Mouse (Mus musculus): ENCODE data around the gene Mib2. TPM values are rescaled to one million over a fixed set of nuclear protein-coding genes. Genes with fewer than 3 reads are reported as not detected.

The Mib2 gene
- polyA plus RNA-seq (2015; fragmentation: Illumina TruSeq; extraction: RNeasy Lipid Tissue Mini Kit (QIAGEN cat#74804); ENCODE audit: insufficient read depth, low replicate concordance) = 9.6 TPM

DNA sequence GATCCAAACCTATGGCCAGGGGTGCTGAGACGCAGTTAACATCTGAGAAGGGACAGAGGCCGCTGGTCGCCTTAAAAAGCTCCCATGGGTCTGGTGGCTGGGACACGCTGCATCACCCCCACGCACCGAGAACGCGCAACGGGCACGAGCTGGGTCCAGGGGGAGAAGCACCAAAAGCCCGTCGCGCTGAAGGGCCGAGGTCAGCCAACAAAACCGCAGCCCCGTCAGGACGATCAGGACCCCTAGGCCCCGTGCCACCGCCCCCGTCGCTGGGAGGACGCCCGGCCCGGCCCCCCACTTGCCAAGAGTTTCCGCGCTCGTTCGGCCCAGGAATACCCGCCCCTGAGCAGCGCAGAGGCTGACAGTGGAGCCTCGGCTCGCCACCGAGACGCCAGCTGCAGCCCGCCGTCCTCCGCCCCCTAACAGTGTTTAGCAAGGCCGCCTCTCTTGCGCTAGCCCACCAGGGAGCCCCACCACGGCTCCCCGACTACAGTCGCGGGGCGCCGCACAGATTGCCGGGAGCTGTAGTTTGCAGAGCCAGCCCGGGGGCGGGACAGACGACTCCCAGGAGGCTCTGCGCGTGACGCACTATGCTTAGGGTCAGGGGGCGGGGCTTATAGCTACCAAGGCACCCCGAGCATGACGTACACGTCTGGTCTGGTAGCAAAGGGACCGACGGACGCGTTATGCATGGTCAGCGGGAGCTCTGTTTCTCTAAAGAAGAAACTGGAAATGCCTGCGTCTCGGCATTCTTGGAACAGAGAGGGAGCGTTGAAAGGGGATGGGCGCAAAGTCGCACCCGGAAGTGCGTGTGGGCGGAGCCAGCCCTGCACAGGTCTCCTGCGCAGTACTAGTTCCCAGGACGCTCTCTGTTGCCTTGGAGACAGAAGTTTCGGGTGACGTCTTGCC, at the start of gene Mib2:
Mib2 (minus strand) TSS at position 510 of the 909 bp plus-strand sequence.

DNA sequence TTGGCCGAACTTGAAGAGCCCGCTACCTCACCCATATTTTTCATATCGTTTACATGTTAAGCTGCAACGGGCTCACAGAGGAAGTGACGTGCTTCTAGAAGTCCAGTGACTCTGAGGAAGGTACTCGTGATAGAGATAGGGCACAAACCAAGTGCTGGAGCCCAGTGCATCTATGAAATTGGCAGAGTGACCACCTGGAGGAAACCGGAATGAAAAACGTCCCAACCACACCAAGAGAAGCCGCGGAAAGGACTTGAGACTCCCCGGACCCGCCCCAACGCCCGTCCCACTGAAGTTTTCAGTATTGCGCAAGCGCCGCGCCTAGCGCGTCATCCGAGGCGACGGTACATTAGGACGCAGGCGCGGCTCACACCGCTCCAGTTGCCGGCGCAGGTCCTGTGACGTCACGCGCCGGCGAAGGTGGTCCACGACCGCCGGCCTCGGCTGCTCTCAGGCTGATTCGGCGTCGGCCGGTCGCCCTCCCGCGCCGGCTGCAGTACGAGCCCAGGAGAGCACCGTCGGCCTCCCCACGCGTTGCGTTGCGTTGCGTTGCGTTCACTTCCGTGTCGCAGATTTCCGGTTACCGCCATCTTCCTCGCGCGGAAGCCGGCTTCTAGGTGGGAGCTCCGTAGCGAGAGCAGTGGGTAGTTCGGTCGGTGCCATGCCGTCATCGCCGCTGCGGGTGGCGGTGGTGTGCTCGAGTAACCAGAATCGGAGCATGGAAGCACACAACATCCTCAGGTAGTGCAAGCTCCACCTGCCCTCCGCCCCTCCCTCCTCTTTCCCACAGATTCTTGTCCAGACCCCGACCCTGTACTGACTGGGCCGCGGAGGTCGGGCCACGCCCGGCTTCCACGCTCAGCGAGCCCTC, 36.0 kb upstream of the Mib2 start, which contains the start of gene Ssu72:
Ssu72 (plus strand) TSS at position 80 of the 871 bp plus-strand sequence.

DNA sequence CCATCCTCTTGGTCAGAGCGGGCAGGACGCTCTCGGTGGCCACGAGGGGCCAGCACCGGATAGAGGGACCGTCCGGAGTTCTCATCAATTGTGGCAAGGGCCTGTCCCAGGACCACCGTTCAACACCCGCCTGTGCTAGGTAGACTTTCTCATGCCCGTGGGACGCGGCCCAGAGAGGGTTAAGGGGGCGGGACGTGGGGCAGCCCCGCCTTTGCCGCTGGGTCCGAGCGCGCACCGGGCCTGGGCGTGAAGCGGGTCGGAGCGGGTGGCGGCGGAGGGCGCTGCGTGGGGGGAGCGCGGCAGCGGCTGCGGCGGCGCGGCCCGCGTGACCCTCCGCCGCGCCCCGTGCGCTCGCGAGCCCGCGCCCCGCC, 25.1 kb upstream of the Mib2 start, which contains the start of gene Fndc10:
Fndc10 (plus strand) TSS at position 232 of the 371 bp plus-strand sequence.

DNA sequence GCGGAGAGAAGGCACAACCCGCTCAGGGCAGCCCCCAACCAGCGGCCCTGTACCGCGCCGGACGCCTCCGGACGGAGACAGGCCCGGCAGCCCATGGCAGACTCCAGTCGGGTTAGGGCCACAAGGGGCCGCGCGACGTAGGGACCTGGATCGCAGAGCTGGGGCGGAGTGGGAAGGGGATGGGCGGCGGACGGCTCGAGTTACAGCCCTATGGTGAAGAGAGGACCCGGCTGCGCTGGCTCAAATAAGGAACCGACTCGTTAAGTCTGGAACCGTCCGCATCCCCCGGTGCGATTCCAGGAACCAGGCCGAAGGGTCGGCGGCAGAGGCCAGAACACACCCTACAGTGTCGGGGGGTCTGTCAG, 15.9 kb downstream of the Mib2 start, which contains the start of gene Mmp23:
Mmp23 (minus strand) TSS at position 299 of the 365 bp plus-strand sequence.

DNA sequence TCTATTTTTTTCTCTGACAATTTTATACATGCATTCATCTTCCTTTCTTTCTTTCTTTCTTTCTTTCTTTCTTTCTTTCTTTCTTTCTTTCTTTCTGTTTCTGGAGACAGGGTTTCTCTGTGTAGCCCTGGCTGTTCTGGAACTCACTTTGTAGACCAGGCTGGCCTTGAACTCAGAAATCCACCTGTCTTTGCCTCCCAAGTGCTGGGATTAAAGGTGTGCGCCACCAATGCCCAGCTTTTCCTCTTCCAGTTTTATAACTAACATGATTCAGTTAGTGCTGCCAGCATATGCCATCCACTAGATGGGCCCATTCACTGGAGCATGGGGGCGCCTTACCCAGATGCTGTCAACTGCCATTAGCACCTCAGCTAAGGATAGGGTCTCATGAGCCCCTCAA, 23.7 kb downstream of the Mib2 start, which contains the start of gene Gm10563:
Gm10563 (minus strand) TSS at position 101 of the 400 bp plus-strand sequence.

DNA sequence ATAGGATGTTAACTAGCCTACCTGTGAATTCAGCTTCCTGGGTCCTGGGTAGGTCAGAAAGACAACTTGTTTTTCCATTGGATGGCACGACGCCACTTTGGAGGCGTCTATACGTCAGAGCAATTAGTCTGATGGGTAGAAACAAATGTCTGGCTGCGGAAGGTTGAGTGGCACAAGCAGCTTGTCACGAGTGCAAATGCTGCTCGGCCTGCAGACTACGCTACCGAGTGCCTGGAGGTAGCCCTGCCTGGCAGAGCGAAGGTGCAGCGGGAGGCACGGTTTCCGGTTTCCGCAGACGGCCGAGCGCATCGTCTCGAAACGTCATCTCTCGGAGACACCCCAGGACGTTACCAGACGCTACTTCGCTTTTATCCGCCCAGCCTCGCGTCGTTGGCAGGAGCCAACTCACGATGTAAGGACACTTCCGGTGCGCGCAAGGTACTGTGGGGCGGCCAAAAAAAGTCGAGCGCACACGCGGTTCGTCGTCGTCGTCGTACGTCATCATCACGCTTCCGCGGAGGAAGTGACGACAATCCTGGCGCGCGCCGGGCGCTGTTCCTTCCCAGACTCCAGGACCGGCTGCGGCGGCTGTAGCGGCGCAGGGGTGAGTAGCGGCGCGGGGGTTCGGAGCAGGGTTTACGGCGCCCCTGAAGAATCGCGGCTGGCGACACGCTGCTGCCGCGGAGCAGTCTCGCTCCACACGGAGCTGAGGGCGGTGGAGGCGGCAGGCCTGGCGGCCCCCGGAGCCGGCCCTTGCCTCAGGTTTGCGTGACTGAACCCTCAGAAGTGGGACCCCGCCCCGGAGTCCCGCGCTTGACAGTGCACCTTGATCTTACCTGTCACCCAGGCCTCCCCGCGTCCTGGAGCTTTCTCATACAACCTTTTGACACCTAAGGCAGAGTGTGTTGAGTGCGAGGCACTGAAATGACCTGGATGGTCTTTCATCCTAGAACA, 44.4 kb downstream of the Mib2 start, which contains the start of gene Cdk11b:
Cdk11b (plus strand) TSS at position 517 of the 954 bp plus-strand sequence.

Other genes with a start within 250 kb of the Mib2 start
- gene Tmem52, start 200.1 kb downstream of the Mib2 start, polyA plus RNA-seq (2015; fragmentation: Illumina TruSeq; extraction: RNeasy Lipid Tissue Mini Kit (QIAGEN cat#74804); ENCODE audit: insufficient read depth, low replicate concordance) = not detected
- 295 TPM for gene Gnb1, start 177.8 kb downstream of the Mib2 start, polyA plus RNA-seq (2015; fragmentation: Illumina TruSeq; extraction: RNeasy Lipid Tissue Mini Kit (QIAGEN cat#74804); ENCODE audit: insufficient read depth, low replicate concordance)
- gene Nadk, start 106.8 kb downstream of the Mib2 start, polyA plus RNA-seq (2015; fragmentation: Illumina TruSeq; extraction: RNeasy Lipid Tissue Mini Kit (QIAGEN cat#74804); ENCODE audit: insufficient read depth, low replicate concordance) = 93.5 TPM
- gene Slc35e2, start 67.8 kb downstream of the Mib2 start, polyA plus RNA-seq (2015; fragmentation: Illumina TruSeq; extraction: RNeasy Lipid Tissue Mini Kit (QIAGEN cat#74804); ENCODE audit: insufficient read depth, low replicate concordance) = 17.5 TPM
- gene Cdk11b, start 44.3 kb downstream of the Mib2 start, polyA plus RNA-seq (2015; fragmentation: Illumina TruSeq; extraction: RNeasy Lipid Tissue Mini Kit (QIAGEN cat#74804); ENCODE audit: insufficient read depth, low replicate concordance) = 181 TPM
- not detected for gene Gm10563, start 23.8 kb downstream of the Mib2 start, polyA plus RNA-seq (2015; fragmentation: Illumina TruSeq; extraction: RNeasy Lipid Tissue Mini Kit (QIAGEN cat#74804); ENCODE audit: insufficient read depth, low replicate concordance)
- 16.7 TPM for gene Mmp23, start 15.8 kb downstream of the Mib2 start, polyA plus RNA-seq (2015; fragmentation: Illumina TruSeq; extraction: RNeasy Lipid Tissue Mini Kit (QIAGEN cat#74804); ENCODE audit: insufficient read depth, low replicate concordance)
- 2.5 TPM for gene Fndc10, start 25.1 kb upstream of the Mib2 start, polyA plus RNA-seq (2015; fragmentation: Illumina TruSeq; extraction: RNeasy Lipid Tissue Mini Kit (QIAGEN cat#74804); ENCODE audit: insufficient read depth, low replicate concordance)
- gene Ssu72, start 35.6 kb upstream of the Mib2 start, polyA plus RNA-seq (2015; fragmentation: Illumina TruSeq; extraction: RNeasy Lipid Tissue Mini Kit (QIAGEN cat#74804); ENCODE audit: insufficient read depth, low replicate concordance) = 94.7 TPM
- 0.23 TPM for gene Tmem240, start 65.6 kb upstream of the Mib2 start, polyA plus RNA-seq (2015; fragmentation: Illumina TruSeq; extraction: RNeasy Lipid Tissue Mini Kit (QIAGEN cat#74804); ENCODE audit: insufficient read depth, low replicate concordance)
- 36.8 TPM for gene Atad3a, start 91.9 kb upstream of the Mib2 start, polyA plus RNA-seq (2015; fragmentation: Illumina TruSeq; extraction: RNeasy Lipid Tissue Mini Kit (QIAGEN cat#74804); ENCODE audit: insufficient read depth, low replicate concordance)
- gene Vwa1, start 105.5 kb upstream of the Mib2 start, polyA plus RNA-seq (2015; fragmentation: Illumina TruSeq; extraction: RNeasy Lipid Tissue Mini Kit (QIAGEN cat#74804); ENCODE audit: insufficient read depth, low replicate concordance) = 4.0 TPM
- gene Tmem88b, start 116.7 kb upstream of the Mib2 start, polyA plus RNA-seq (2015; fragmentation: Illumina TruSeq; extraction: RNeasy Lipid Tissue Mini Kit (QIAGEN cat#74804); ENCODE audit: insufficient read depth, low replicate concordance) = 0.36 TPM
- gene Ankrd65, start 121.2 kb upstream of the Mib2 start, polyA plus RNA-seq (2015; fragmentation: Illumina TruSeq; extraction: RNeasy Lipid Tissue Mini Kit (QIAGEN cat#74804); ENCODE audit: insufficient read depth, low replicate concordance) = not detected
- gene Mrpl20, start 133.7 kb upstream of the Mib2 start, polyA plus RNA-seq (2015; fragmentation: Illumina TruSeq; extraction: RNeasy Lipid Tissue Mini Kit (QIAGEN cat#74804); ENCODE audit: insufficient read depth, low replicate concordance) = 90.9 TPM
- gene Ccnl2, start 143.3 kb upstream of the Mib2 start, polyA plus RNA-seq (2015; fragmentation: Illumina TruSeq; extraction: RNeasy Lipid Tissue Mini Kit (QIAGEN cat#74804); ENCODE audit: insufficient read depth, low replicate concordance) = 184 TPM
- gene Aurkaip1, start 162.1 kb upstream of the Mib2 start, polyA plus RNA-seq (2015; fragmentation: Illumina TruSeq; extraction: RNeasy Lipid Tissue Mini Kit (QIAGEN cat#74804); ENCODE audit: insufficient read depth, low replicate concordance) = 43.8 TPM
- 84.4 TPM for gene Mxra8, start 170.5 kb upstream of the Mib2 start, polyA plus RNA-seq (2015; fragmentation: Illumina TruSeq; extraction: RNeasy Lipid Tissue Mini Kit (QIAGEN cat#74804); ENCODE audit: insufficient read depth, low replicate concordance)
- 13.7 TPM for gene Dvl1, start 178.2 kb upstream of the Mib2 start, polyA plus RNA-seq (2015; fragmentation: Illumina TruSeq; extraction: RNeasy Lipid Tissue Mini Kit (QIAGEN cat#74804); ENCODE audit: insufficient read depth, low replicate concordance)
- 0.52 TPM for gene Tas1r3, start 194.2 kb upstream of the Mib2 start, polyA plus RNA-seq (2015; fragmentation: Illumina TruSeq; extraction: RNeasy Lipid Tissue Mini Kit (QIAGEN cat#74804); ENCODE audit: insufficient read depth, low replicate concordance)
- gene Cptp, start 200.2 kb upstream of the Mib2 start, polyA plus RNA-seq (2015; fragmentation: Illumina TruSeq; extraction: RNeasy Lipid Tissue Mini Kit (QIAGEN cat#74804); ENCODE audit: insufficient read depth, low replicate concordance) = 5.6 TPM
- 31.0 TPM for gene Ints11, start 200.3 kb upstream of the Mib2 start, polyA plus RNA-seq (2015; fragmentation: Illumina TruSeq; extraction: RNeasy Lipid Tissue Mini Kit (QIAGEN cat#74804); ENCODE audit: insufficient read depth, low replicate concordance)
- gene Pusl1, start 222.6 kb upstream of the Mib2 start, polyA plus RNA-seq (2015; fragmentation: Illumina TruSeq; extraction: RNeasy Lipid Tissue Mini Kit (QIAGEN cat#74804); ENCODE audit: insufficient read depth, low replicate concordance) = 12.9 TPM
- gene Acap3, start 222.6 kb upstream of the Mib2 start, polyA plus RNA-seq (2015; fragmentation: Illumina TruSeq; extraction: RNeasy Lipid Tissue Mini Kit (QIAGEN cat#74804); ENCODE audit: insufficient read depth, low replicate concordance) = 11.1 TPM

Measured in spleen, adult 10 weeks (tissue).